Comparison of ENCODE assay signal across 13 mouse cellular contexts in genomic region chr5:113453356-113453755, GRCm38 (mm10). TPM values are rescaled to one million over a fixed set of nuclear protein-coding genes. Genes with fewer than 3 reads are reported as not detected.
DNase-seq lines count a peak whose midpoint lies in the region; ATAC-seq lines count a peak whose summit lies in the region.
"Had no signal": no experiment of that assay in that cellular context is flagged by ENCODE, and none has a peak within 500 bp of the region (broad histone marks: within the 10 kb centered on the region; RNA-seq: fewer than 3 reads in every experiment).

No protein-coding gene starts in this region.

- no peak overlapping the region for H3K4me2 ChIP-seq in kidney, embryonic 15.5 days
- no peak overlapping the region for H3K4me2 ChIP-seq in hindbrain, embryonic 16.5 days (ENCODE audit: low read length)
- H3K4me2 ChIP-seq: lung, embryonic 15.5 days; stomach, embryonic 15.5 days had no signal

- DNase-seq in kidney, adult 18-20 months = no peak
- DNase-seq in embryo, embryonic 11 days = peak; percentile 74
- peak; percentile 62 for DNase-seq in neural tube, embryonic 10.5 days (ENCODE audit: extremely low spot score, low spot score)
- no peak for DNase-seq in urinary bladder, adult 2 months (ENCODE audit: low spot score)
- DNase-seq: cerebellum, adult 18-20 months; thymus, postnatal 36 days had no signal

- peak overlapping the region; percentile 71 for H3K27ac ChIP-seq in kidney, embryonic 15.5 days
- peak overlapping the region; percentile 35; the same call in 1 of the 2 replicates for H3K27ac ChIP-seq in hindbrain, embryonic 16.5 days (ENCODE audit: low read depth, low read length)
- H3K27ac ChIP-seq: left cerebral cortex, adult 2 months; lung, embryonic 15.5 days; stomach, embryonic 15.5 days had no signal

- no peak overlapping the region for H3K9ac ChIP-seq in kidney, embryonic 15.5 days
- H3K9ac ChIP-seq in hindbrain, embryonic 16.5 days (ENCODE audit: low read depth, low read length) = no peak overlapping the region; the same call in 1 of the 2 replicates
- H3K9ac ChIP-seq: lung, embryonic 15.5 days; stomach, embryonic 15.5 days had no signal

- H3K9me3 ChIP-seq in kidney, embryonic 15.5 days (replicated peaks) = no peaks in the 10 kb centered on the region
- H3K9me3 ChIP-seq in hindbrain, embryonic 16.5 days (ENCODE audit: control insufficient read depth, low read length) = peaks cover 2% of the 10 kb centered on the region; the same call in 1 of the 2 replicates
- H3K9me3 ChIP-seq: lung, embryonic 15.5 days; stomach, embryonic 15.5 days had no signal

- H3K4me3 ChIP-seq in kidney, embryonic 15.5 days (replicated peaks) = no peak overlapping the region
- H3K4me3 ChIP-seq in hindbrain, embryonic 16.5 days (ENCODE audit: low read length) = no peak overlapping the region
- H3K4me3 ChIP-seq: left cerebral cortex, adult 2 months; lung, embryonic 15.5 days; stomach, embryonic 15.5 days had no signal

- WGBS in kidney, embryonic 15.5 days = 3% methylated on average over 4 of the region's 4 CpGs
- 3% methylated on average over 4 of the region's 4 CpGs for WGBS in hindbrain, embryonic 16.5 days

- peaks cover 27% of the 10 kb centered on the region for H3K4me1 ChIP-seq in kidney, embryonic 15.5 days
- peaks cover 14% of the 10 kb centered on the region for H3K4me1 ChIP-seq in hindbrain, embryonic 16.5 days (ENCODE audit: control insufficient read depth, insufficient read depth, low read depth, low read length)
- H3K4me1 ChIP-seq: lung, embryonic 15.5 days; stomach, embryonic 15.5 days had no signal

- ATAC-seq in kidney, embryonic 15.5 days (replicated peaks; ENCODE audit: low FRiP score) = peak; percentile 84
- ATAC-seq in hindbrain, embryonic 16.5 days = no peak
- ATAC-seq in granulocyte monocyte progenitor cell, adult 5-6 weeks (replicated peaks; ENCODE audit: poor library complexity, severe bottlenecking) = no peak

- H3K27me3 ChIP-seq in kidney, embryonic 15.5 days = no peaks in the 10 kb centered on the region
- H3K27me3 ChIP-seq in hindbrain, embryonic 16.5 days (replicated peaks; ENCODE audit: control insufficient read depth, insufficient read depth, low read length) = no peaks in the 10 kb centered on the region
- H3K27me3 ChIP-seq: lung, embryonic 15.5 days; stomach, embryonic 15.5 days had no signal

- H3K36me3 ChIP-seq in kidney, embryonic 15.5 days = no peaks in the 10 kb centered on the region
- H3K36me3 ChIP-seq in hindbrain, embryonic 16.5 days (ENCODE audit: control insufficient read depth, insufficient read depth, low read length) = no peaks in the 10 kb centered on the region
- H3K36me3 ChIP-seq: lung, embryonic 15.5 days; stomach, embryonic 15.5 days had no signal

RNA-seq across cellular contexts. Expression of gene Wscd2, which starts 36.8 kb away (rescaled TPM):
- polyA plus RNA-seq in kidney, embryonic 15.5 days (2015; fragmentation: Nextera tagmentation; extraction: Ambion mirVana) = 2.8 and 4.5 TPM in 2 replicates
- 13.3 and 14.5 TPM in 2 replicates for polyA plus RNA-seq in hindbrain, embryonic 16.5 days (2015; fragmentation: Nextera tagmentation; extraction: Ambion mirVana)
- 23.5 and 29.6 TPM in 2 replicates for polyA plus RNA-seq in urinary bladder, adult 2 months (2012; rRNA removed)
- not detected in 2 replicates for total RNA-seq in granulocyte monocyte progenitor cell, adult 5-6 weeks (2014; fragmentation: Nextera tagmentation)
- not detected in 2 replicates for total RNA-seq in granulocyte monocyte progenitor cell, adult 5-6 weeks (2017)
- total RNA-seq: hematopoietic stem cell, adult 5-6 weeks had no signal

Comparison
In these comparisons a context has a peak if more than half of its experiments do, and no peak if none do; other contexts are left out.
1. DNase-seq: peak in embryo, embryonic 11 days (single experiment) and neural tube, embryonic 10.5 days (single experiment); none in kidney, adult 18-20 months (single experiment) and urinary bladder, adult 2 months (single experiment).